Comparison of ENCODE assay signal across 8 mouse cellular contexts in genomic region chr14:103720637-103721355, GRCm38 (mm10).
DNase-seq lines count a peak whose midpoint lies in the region; ATAC-seq and TF ChIP-seq lines count a peak whose summit lies in the region.

No protein-coding gene starts in this region.

- H3K4me1 ChIP-seq in spleen, adult 2 months (ENCODE audit: control insufficient read depth, insufficient read depth, insufficient read length): no peaks in the 10 kb centered on the region
- H3K4me1 ChIP-seq in intestine, embryonic 16.5 days (ENCODE audit: control insufficient read depth, insufficient read depth, low read length): no peaks in the 10 kb centered on the region
- H3K4me1 ChIP-seq in liver, embryonic 14.5 days (replicated peaks; ENCODE audit: control insufficient read depth in 2 of 2, insufficient read depth in 2 of 2, low read length in 1 of 2): peaks cover 0 to 11% of the 10 kb centered on the region in 2 experiments; a peak in 3 of 4 replicates
- H3K4me1 ChIP-seq in neural tube, embryonic 15.5 days: peaks cover 8% of the 10 kb centered on the region

- no peak overlapping the region for H3K9ac ChIP-seq in intestine, embryonic 16.5 days (ENCODE audit: low read depth, low read length)
- no peak overlapping the region for H3K9ac ChIP-seq in liver, embryonic 14.5 days (replicated peaks)
- no peak overlapping the region for H3K9ac ChIP-seq in neural tube, embryonic 15.5 days (replicated peaks)

- TF ChIP-seq CTCF in spleen, adult 2 months (IDR thresholded peaks at IDR 0.05; ENCODE audit: extremely low read depth, insufficient read depth, insufficient read length, insufficient replicate concordance): peak; percentile 38; the same call in 1 of the 2 replicates
- peak; percentile 62 for TF ChIP-seq CTCF in liver, embryonic 14.5 days (IDR thresholded peaks at IDR 0.05; ENCODE audit: low read depth)

- WGBS in spleen, adult 2 months: 53% methylated on average over 13 of the region's 13 CpGs
- 56% methylated on average over 13 of the region's 13 CpGs for WGBS in intestine, embryonic 16.5 days
- 44% methylated on average over 13 of the region's 13 CpGs for WGBS in liver, embryonic 14.5 days (ENCODE audit: insufficient replicate concordance)
- WGBS in neural tube, embryonic 15.5 days: 52% methylated on average over 13 of the region's 13 CpGs

- H3K4me2 ChIP-seq in intestine, embryonic 16.5 days (ENCODE audit: low read depth, low read length): no peak overlapping the region
- H3K4me2 ChIP-seq in liver, embryonic 14.5 days (ENCODE audit: low read depth): no peak overlapping the region
- H3K4me2 ChIP-seq in neural tube, embryonic 15.5 days: no peak overlapping the region

- no peaks in the 10 kb centered on the region for H3K27me3 ChIP-seq in spleen, adult 2 months (ENCODE audit: control insufficient read depth, insufficient read depth, low read length)
- H3K27me3 ChIP-seq in intestine, embryonic 16.5 days (replicated peaks; ENCODE audit: control insufficient read depth, insufficient read depth, low read length): no peaks in the 10 kb centered on the region; the same call in 1 of the 2 replicates
- no peaks in the 10 kb centered on the region for H3K27me3 ChIP-seq in liver, embryonic 14.5 days (ENCODE audit: control insufficient read depth, insufficient read depth, low read length)
- H3K27me3 ChIP-seq in neural tube, embryonic 15.5 days (replicated peaks): no peaks in the 10 kb centered on the region

- H3K36me3 ChIP-seq in spleen, adult 2 months (ENCODE audit: control insufficient read depth, insufficient read depth, low read length): no peaks in the 10 kb centered on the region
- no peaks in the 10 kb centered on the region for H3K36me3 ChIP-seq in intestine, embryonic 16.5 days (ENCODE audit: control insufficient read depth, insufficient read depth, low read length)
- no peaks in the 10 kb centered on the region for H3K36me3 ChIP-seq in liver, embryonic 14.5 days (replicated peaks; ENCODE audit: control insufficient read depth, insufficient read depth, low read depth)
- H3K36me3 ChIP-seq in neural tube, embryonic 15.5 days: no peaks in the 10 kb centered on the region

- 0 out of 2 replicates have a peak, but pooled peaks have one; percentile 19 for ATAC-seq in intestine, embryonic 16.5 days
- ATAC-seq in liver, embryonic 14.5 days (ENCODE audit: insufficient read depth): no peak
- ATAC-seq in neural tube, embryonic 15.5 days (ENCODE audit: low FRiP score): 0 out of 2 replicates have a peak, but pooled peaks have one; percentile 26
- ATAC-seq in erythroblast, adult 5-6 weeks (replicated peaks; ENCODE audit: low FRiP score, poor library complexity, severe bottlenecking): no peak

- TF ChIP-seq EP300 in liver, embryonic 14.5 days (IDR thresholded peaks at IDR 0.05; ENCODE audit: low read depth): no peak

- H3K4me3 ChIP-seq in spleen, adult 2 months (ENCODE audit: extremely low read depth, insufficient read depth, insufficient read length): no peak overlapping the region
- H3K4me3 ChIP-seq in intestine, embryonic 16.5 days (ENCODE audit: low read length): no peak overlapping the region
- no peak overlapping the region for H3K4me3 ChIP-seq in liver, embryonic 14.5 days (ENCODE audit: insufficient read depth in 1 of 2, low read depth in 2 of 2, low read length in 2 of 2)
- H3K4me3 ChIP-seq in neural tube, embryonic 15.5 days (replicated peaks): no peak overlapping the region

- peak; percentile 30 to 42 for DNase-seq in spleen, adult 2 months (ENCODE audit: low read depth in 1 of 2, low spot score in 2 of 2)
- DNase-seq in spleen, adult 12 weeks (ENCODE audit: low spot score): no peak
- peak; percentile 52 for DNase-seq in c-Kit-positive CD71-positive TER-119-negative erythroid progenitor cells, embryonic 14.5 days (ENCODE audit: low read depth)
- DNase-seq in forelimb bud, embryonic 11.5 days (ENCODE audit: low read depth, low spot score): peak; percentile 73
- DNase-seq in liver, embryonic 14.5 days (ENCODE audit: low read depth in 3 of 3, low spot score in 3 of 3): peak in 1 of 3 experiments; percentile 28

- TF ChIP-seq POLR2A in spleen, adult 2 months (IDR thresholded peaks at IDR 0.05; ENCODE audit: low read depth, low read length): no peak

- no peak overlapping the region for H3K27ac ChIP-seq in spleen, adult 2 months (ENCODE audit: insufficient read depth, low read length)
- no peak overlapping the region for H3K27ac ChIP-seq in intestine, embryonic 16.5 days (ENCODE audit: low read length)
- H3K27ac ChIP-seq in liver, embryonic 14.5 days: no peak overlapping the region
- H3K27ac ChIP-seq in neural tube, embryonic 15.5 days (replicated peaks): no peak overlapping the region

- H3K9me3 ChIP-seq in intestine, embryonic 16.5 days (ENCODE audit: control insufficient read depth, low read length): no peaks in the 10 kb centered on the region
- H3K9me3 ChIP-seq in liver, embryonic 14.5 days (ENCODE audit: control insufficient read depth, low read length): no peaks in the 10 kb centered on the region
- no peaks in the 10 kb centered on the region for H3K9me3 ChIP-seq in neural tube, embryonic 15.5 days (replicated peaks)

Comparison
In these comparisons a context has a peak if more than half of its experiments do, and no peak if none do; other contexts are left out.
1. ATAC-seq: peak in intestine, embryonic 16.5 days (single experiment) and neural tube, embryonic 15.5 days (single experiment); none in liver, embryonic 14.5 days (single experiment) and erythroblast, adult 5-6 weeks (single experiment).